Mouse (Mus musculus): ENCODE measurements at regions not wholly inside any gene's neighbourhood (a gene's known extent, or its start where the extent isn't known, plus 50 kb on each side); places are given as distances from the start of the nearest gene placed in this dataset.

DNA sequence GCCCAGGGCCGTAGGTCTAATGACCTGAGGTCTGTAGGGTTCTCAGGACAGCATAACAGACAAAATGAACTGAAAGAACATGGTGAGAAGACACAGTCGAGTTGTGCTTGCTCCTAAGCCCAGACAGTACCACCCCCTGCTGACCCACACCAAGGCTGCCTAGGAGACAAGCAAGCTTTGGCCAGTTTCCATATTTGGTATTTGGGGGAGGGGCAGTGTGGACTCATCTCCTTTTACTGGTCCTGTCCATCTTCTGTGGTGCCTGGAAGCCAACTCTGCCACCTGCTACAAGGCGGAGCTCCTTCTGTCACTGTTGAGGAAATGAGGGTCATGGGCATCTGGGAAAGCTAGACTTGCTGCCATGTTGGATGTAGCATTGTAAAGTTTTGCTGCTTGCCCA, 68.9 kb downstream of the Tex29 start:
- no peak for DNase-seq

DNA sequence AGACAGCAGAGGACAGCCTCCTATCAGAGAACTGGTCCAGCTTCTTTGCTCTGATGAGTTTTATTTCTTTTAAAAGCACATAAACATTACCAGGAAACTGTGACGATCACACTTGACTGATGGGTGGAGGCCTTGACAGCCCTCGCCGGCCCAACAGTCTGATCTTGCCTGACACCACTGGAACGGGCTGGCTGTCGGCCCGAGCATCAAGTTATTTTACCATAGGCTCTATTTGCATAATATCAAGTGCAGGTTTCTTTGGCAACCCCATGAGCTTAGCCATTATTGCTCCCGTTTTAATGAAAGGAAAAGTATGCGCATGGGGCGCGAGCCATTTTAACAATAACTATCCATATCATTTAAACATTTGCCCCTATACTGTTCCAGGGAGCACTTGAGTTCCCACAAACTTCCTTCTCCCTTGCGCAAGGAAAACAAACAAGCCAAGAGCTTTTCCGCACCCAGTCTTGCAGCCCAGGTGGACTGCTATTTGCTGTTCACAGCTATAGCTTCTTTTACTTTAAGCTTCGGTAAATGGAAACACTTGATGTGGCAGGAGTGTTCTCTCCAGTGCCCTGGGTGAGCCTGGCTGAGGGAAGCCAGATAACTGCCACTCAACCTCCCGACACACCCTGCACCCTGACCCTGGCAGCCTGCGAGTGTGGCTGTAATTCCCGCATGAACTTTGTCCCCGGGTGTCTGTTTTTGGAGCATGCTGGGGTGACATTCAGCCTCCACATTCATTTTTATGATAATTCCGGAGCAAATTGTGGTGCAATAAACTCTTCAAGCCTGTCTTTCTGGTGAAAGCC, 71.6 kb downstream of the Tex29 start:
- DNase-seq = no peak

DNA sequence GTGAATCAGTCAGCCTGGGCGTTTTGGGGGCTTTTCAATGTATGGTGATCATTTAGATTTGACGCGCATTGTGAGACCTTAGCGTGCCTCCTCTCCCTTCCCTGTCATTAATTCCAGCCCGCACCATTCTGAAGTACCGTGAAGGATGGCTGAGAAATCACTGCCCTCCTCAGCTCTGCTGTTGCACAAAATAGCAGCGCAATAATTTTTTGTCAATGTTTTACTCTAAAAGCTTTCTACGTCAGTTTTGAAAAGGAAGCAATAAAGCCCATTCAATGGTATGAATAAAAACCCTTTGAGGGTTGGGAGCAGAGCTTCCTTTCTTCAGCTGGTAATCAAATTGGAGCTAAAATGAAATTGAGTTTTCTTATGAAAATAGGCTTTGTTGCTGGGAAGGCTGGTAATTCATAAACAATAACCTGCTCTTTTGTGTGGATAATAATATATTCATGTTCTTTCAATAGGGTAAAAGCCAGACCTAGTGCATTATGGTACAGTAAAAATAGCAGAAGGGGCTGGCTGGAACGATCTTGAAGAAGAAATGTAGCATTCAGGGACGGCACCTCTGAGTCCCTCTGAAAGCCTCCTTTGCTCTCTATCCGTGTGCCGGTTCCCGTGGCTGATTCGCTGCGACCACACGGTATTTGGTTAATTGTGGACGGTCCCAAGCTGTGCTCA, 72.3 kb downstream of the Tex29 start:
- DNase-seq = no peak

DNA sequence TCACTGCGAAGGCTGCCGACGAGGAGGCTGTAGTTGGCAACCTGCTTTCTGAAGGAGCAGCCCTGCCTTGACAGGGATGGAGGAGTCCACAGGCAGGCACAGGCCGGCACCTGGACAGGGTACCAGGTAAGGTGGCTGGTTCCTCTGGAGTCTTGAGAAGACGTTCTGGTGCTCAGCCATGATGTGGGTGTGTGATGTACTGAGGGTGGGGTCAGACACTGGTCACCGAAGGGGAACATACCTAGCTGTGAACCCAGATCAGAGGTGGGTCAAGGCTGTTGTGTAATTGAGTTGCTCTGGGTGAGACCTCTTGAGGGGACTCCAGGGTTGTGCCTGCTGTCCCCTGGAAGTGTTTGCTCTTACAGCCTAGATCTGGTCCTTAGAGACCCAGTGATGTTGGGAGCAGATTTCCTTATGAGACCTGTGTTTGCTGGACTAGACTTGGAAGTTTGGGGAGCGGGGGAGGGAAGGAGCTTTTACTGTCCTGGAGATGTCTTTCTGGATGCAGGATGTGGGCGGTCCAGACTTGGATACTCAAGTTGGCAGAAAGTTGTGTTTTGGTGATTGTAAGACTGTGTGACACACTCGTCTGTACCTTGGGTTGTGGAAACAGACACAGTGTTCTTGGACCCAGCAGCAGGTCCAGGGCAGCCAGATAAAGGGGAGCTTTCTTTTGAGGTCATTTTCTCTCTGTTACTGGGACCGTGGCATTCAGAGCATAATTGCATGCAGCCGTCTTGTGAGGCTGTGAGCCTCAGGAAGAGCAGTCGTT, 73.0 kb downstream of the Tex29 start:
- DNase-seq = no peak

DNA sequence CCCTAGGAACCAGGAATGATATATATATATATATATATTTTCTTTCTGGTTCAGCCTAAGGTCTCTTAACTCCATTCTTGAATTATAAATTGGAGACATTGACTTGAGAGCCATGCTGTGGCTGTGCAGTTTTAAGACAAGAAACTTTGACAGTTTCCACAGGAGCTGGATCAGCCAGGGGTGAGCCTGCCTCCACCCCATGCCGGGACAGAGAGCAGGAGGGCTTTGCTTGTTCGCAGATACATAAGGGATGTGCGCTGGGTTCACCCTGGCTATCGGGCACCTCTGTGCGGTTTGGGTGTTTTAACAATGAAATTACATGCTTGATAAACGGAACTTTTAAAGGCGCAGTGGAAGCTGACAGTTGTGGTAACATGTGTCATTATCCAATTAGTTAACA, 73.9 kb downstream of the Tex29 start:
- DNase-seq = no peak

DNA sequence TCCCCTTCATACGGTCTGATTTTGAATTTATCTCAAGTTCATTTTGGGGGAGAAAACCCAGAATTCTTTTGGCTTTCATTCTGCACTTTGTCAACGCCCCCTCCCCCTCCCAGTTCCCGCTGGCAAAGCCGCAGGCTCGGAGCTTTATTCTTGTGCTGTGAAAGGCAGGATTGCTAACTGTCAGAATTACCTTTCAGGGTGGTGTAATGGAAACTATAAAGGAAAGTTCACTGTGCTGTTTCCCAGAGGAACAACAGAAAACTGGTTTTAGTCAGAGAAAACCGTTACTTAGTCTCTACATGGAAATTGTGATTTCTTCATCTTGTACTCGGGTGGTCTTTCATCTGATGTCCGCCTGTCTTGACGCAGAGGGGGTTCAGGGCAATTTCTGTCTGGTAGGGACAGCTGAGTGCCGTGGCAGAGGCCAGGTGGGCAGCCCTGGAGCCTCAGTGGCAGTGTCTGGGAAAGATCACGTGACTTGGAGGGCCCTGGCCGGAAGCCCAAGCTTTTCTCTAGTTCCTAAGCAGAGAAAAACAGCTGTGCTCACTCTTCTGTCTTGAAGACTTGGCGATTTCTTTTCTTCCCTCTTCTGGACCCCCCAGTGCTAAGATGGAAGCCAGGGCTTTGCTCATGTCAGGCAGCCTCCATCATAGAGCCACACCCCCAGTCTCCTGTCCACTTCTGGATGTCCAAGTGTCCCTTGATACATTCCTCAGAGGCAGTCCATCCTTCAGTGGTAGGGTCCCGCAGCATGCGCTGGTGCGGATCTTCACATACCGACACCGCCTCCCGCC, 74.6 kb downstream of the Tex29 start:
- DNase-seq = peak in 1 of 2 experiments; percentile 10

DNA sequence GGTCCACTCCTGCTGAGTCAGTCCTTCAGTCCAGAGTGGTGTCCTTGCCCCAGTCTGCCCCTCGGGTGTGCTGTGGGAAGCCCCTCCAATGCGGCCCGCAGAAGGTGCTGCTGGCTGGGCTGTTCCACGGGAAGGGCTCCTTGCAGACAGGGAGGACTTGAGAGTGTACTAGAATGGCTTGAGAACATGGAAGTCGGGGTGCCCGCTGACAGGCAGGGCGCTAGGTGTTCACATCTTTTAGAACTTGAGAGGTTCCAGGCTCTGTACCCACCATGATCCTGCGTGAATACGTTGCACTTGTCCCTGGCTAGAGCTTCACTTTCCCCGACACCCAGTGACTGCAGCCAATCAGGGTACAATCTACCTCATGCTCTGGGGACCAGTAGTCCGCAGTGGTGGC, 75.4 kb downstream of the Tex29 start:
- no peak for DNase-seq

DNA sequence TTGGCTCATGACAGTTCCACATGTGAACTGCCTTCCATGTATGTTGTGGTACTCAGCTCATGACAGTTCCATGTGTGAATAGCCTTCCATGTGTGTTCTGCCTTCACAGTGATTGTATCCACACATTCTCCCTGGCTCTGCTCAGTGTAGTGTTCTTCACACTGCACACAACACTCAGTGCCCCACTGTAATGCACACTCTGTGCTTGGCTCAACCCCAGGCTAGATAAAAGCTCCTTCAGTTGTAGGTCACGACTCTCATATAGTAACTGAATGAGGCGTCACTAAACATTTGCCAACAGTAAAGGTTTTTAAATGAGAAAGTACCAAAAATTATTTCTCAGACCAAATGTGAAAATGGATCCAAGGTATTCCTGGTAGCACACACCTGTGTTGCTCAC, 79.6 kb downstream of the Tex29 start:
- DNase-seq = no peak

DNA sequence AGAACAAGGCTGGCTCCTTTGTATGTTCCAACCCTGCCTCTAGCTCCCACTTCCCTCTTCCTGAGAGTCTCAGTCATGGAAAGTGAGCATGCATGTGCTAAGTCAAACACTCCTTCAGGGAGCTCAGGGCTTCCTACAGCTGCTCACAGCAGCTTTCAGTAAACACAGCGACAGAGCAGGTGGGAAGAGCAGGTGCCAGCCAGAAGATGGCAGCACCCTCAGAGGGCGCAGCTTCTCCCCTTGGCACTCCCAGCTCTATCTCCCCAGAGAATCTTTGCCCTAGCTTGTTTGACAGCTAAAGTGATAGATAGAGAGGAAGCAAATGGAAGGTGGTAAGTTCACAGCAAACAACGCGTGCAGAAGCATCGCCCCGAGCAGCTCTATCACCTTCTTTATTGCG, 82.8 kb downstream of the Tex29 start:
- no peak for DNase-seq

DNA sequence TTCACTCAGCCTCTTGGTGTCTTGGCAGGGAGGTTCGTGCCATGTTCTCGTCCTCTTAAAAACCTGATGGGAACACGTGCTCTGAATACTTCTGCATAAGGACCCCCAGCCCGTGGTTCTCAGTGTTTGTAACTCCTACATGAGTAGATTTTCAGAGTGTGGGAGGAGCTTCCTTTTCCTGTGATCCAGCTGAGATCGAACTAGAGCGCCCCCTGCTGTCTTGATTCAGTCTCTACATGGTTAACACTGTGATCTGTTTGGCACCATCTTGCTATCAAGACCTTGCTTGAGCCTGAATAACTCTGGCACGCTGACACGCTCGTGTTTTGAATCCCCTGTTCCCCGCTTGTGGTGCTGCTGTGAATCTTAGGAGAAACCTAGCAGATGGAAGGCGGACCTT, 83.9 kb downstream of the Tex29 start:
- DNase-seq = peak; percentile 73 to 83

DNA sequence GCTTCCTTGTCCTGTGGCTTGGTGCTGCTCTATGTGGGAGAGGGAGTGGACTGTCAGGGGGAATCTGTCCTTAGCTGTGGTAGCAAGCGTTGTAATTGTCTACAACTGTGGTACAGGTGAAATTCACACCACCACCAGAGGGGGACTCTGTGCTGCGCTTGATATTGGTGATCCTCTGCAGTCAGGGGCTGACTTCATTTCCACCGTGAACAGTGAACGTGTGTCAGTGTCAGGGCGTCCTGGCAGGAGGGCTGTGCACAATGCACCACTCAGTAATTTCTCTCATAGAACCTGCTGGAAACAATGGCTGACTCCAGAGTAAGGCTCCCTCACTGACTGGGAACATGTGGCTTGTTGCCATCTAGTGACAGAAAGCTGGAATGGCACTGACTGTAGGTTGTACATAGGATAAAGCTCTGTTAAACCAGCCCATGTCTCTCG, 102.6 kb downstream of the Tex29 start:
- peak; percentile 54 to 72 for DNase-seq

DNA sequence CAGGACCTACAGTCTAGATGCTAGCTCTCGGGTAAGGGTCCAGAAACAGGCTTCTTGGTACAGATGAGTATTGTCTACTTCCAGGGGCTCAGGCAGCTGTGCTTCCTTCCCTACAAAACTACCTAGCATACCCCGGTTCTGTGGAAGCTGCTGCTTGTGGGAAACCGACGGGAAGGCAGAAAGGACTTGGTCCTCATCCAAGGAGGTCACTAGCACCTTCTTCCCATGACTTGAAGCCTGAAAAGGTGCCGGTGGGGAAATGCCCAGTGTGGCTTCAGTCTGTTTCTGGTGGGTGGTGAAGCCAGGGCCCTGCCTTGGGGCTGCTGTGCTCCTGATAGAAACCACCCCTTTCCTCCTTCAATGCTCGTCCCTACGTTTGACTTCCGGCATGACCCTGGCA, 107.5 kb downstream of the Tex29 start:
- no peak for DNase-seq

DNA sequence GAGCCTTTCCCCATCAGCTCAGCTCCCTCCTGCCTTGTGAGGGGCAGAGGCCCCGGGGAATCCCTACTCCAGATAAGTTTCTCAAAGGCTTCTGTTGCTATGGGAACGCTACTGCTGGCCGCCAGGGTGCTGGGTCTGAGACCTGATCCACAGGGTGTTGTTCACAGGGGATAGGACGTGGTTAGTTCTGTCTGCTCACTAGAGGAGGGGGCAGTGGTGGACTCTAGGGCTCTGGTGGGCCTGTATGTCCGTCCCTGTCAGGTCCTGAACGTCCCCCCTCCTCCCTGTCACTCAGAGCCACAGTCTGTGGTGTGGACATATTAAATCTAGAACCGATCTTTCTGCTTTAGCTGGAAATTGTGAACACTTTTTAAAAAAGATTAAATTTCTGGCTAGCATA, 116.0 kb downstream of the Tex29 start:
- DNase-seq = no peak

DNA sequence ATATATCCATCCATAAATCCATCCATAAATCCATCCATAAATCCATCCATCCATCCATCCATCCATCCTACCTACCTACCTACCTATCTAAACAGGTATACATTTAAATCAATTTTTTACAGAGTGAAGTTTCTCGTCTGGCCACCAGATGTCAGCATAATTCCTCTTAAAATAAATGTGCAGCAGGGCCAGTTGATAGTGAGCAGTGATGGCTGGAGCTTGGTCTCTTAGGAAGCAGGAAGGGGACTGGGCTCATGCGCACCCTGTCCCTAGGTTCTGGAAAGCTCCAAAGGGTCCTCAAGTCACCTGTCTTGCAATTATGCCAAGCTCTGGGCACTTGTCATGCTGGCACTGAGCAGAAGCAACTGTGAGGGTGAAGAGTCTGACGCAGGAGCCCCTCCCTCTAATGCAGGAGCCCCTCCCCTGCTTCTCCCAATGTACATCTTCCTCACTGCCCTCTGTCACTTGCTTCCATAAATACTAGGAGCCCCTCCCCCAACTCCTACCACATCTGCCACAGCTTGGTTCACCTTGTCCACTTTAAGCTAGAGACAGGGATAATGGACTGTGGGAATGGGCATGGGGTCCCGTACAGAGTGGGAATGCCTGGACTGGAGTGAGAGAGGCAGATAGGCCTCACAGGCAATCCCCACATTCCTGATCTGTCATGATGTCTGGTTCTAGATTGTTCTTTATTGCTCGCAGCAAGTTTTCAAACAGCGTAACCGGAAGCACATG, 116.9 kb downstream of the Tex29 start:
- DNase-seq = peak; percentile 30 to 60

DNA sequence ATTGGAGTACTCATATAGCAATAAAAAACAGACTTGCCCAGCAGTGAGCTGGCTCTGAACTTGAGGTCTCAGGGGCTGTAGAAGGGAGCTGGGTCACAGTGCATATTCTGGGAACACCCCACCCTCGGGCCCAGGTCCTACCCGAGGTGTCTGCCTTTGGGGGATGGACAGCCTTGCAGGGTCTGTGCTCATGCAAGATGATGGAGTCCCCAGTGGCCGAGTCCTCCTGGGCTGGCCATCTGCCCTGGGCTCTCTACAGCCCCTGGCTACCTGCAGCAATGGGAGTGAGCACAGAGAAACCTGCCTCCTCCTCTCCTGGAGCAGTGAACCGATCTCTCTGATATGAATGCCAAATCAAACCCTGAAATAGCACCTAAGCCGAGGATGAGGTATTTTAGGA, 117.9 kb downstream of the Tex29 start:
- DNase-seq = no peak

DNA sequence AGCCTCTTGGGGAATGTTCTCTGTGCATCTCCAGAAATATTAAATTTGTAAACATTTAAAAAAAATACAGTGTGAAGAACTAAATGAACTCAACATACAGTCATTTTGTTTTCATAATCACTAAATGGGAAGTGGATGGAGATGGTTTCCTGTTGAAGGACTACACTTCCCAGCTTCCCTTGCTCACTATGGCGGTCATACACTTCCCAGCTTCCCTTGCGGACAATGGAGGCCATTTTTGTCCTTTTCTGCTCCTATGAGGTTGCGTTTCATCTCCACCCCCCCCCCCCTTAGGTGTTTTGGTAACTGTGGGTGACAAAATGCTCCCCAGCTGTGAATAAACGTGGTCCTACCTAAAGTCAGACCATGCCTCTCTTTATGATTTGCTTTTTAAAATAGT, 119.2 kb downstream of the Tex29 start:
- DNase-seq = no peak

DNA sequence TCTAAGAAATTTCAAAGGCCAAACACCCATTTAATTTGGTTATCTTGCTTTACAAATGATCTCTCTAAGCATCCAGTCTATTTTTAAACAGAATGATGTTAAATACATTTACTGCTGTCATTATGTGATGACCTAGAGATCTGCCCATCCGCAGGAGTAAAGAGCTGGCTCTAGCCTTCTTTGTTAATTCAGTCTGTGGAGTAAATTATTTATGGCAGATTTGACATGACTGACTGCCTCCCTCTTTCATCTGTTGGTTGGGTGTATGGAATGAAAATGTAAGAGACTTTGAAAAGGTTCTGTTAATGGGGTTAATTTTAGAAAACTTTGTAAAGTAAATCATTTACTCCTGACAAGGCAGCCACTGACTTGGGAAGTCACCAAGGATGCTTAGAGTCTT, 123.3 kb downstream of the Tex29 start:
- no peak for DNase-seq

DNA sequence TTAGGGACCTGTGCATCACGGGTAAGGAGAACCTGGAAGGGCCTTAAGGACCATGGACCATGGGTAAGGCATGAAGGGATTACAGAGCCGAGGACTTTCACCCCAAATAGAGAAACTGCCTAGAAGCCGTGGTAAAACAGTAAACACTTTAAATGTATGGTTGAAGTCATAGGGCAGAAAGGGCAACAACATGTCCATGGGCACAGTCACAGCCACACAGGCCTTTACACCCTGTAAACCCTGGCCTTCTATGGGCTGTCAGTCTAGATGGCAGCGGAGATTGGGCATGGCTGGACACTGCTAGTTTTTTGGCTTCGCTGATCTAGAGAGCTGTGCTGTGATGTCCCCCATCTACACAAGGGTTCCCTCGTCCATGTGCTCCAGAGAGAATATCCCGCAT, 127.4 kb downstream of the Tex29 start:
- DNase-seq = no peak

DNA sequence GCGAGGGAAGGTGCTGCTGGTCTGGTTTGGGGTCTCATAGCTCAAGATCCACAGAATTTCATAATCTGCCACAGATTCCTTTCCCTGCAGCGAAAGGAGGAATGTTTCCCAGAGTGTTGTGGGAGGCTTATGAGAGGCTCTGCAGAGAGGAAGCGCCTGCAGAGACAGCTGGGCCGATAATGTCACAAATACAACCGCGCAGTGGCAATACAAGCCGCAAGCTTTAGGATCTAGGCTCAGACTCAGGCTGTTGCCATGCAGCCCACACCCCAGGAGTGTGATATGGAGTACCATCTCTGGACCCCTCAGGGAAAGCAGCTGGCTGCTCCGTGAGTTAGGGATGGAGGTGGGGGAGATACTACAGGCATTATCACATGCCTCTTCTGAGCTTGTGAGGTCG, 130.2 kb downstream of the Tex29 start:
- DNase-seq = no peak

DNA sequence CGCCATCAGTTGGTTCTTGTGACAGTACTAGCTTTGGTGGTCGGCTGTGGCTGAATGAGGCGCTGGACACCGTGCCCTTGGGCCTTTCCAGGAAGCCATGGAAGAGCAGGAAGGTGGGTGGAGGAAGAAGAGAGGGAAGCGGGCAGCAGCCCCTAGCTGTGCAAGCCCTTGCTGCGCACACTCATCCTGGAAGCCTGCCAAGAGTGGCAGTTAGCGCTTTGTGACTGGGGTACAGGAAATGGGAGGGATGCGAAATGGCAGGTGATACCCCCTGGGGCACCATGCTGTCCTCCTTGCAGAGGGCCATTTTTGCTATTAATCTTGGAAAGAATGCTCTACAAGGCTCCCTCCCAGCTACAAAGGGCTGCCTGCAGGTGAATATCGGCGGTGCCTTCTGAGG, 133.2 kb downstream of the Tex29 start:
- DNase-seq = peak in 1 of 2 experiments; percentile 37

DNA sequence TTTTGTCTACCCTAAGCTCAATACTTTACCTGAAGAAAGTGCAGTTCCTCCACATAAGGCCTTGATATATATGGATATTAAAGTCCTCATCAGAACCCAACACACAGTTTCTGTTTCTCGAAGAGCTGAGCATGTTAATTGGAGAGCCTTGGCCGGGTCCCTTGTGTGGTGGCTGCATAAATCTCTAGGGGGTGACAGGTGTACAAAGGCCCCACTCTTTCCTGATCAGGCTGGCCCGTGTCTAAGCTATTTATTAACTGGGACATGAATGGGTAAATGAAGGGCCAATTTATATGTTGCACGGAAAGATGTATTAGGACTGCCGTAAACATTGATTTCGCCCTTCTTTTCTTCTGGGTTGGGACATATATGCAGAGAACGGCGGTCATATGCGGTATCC, 136.8 kb downstream of the Tex29 start:
- DNase-seq = no peak

DNA sequence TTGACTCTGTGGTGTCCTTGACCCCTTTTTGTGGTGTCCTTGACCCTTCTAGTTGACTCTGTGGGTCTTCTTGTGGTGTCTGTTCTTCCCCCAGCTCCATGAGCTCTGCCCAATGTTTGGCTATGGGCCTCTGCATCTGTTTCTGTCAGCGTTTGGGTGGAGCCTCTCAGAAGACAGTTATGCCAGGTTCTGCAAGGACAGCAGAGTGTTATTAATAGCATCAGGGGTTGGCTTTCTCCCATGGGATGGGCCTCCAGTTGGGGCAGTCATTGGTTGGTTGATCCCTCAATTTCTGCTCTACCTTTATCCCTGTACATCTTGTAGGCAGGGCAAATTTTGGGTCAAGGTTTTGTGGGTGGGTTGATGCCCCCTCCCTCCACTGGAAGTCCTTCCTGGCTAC, 138.8 kb downstream of the Tex29 start:
- no peak for DNase-seq
